Mouse (Mus musculus) brain, embryonic 18.5 days (tissue): ENCODE data around the gene Acbd5.
"Not testable (repeated sequence)": the region's sequence is repeated elsewhere in the genome, so short reads cannot be mapped to it uniquely, and the experiment has no call there.

ENCODE experiments used
- DNase-seq: peaks from one replicate; pipeline ENCODE4 v3.0.0-alpha.2; 2012; ENCODE audit warnings: low read depth, low spot score

Gene Acbd5

DNA sequence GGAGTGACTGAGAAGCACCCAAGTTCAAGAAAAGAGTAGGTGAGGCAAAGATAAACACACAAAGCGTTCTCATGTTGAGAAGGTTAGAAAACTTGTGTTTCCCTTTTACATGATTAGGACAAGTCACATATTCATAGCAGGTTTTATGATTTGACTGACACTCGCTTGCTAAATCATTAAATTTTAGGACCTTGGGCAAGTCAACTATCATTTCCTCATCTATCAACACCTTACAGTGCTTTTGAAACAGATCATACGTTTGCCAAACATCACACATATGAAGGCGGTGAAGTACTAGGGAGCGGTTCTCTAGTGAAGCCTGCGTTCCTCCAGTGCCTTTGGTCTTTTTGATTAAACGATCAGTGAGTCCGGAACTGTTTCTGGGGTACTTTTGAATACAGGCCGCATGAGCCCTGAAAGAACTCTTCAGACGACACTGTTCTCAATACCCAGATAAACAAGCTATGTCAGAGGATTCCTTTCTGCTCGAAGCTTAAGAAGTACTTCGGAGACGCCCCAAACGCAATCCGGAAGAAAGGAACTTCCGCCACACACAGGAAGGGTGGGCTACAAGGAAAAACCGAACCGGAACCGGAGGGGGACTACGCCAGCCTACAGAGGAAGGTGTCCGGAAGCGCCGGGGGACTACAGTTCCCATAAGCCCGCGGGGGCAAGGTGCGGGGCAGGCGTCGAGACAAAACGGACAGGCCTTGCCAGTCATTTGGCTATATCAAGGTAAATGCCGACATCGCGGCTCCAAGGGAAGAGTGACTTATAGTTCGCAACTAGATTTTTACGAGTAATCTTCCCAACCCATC lies at the start of gene Acbd5:
TSS of gene Acbd5 (plus strand) at position 616 of the 818 bp plus-strand sequence.
- peak; percentile 95 for DNase-seq

DNA sequence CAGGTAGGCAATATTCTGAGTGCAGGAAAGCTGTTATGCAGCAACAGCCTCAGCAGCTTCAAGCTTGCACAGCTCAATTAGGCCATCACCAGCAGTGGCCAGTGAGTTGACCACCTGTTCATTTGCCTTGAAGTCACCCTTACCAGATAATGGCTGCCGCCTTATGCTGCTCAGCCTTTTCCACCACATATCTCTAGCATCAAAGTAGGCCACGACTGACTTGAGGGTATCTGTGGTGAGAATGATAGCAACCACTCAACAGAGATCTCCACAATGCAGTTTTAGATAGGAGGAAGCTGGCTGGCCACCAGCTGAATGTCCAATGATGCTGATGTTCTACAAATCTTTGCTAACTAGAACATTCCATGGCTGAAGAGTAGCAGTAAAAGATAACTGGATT lies 48.8 kb upstream of the Acbd5 start:
- DNase-seq: no peak

DNA sequence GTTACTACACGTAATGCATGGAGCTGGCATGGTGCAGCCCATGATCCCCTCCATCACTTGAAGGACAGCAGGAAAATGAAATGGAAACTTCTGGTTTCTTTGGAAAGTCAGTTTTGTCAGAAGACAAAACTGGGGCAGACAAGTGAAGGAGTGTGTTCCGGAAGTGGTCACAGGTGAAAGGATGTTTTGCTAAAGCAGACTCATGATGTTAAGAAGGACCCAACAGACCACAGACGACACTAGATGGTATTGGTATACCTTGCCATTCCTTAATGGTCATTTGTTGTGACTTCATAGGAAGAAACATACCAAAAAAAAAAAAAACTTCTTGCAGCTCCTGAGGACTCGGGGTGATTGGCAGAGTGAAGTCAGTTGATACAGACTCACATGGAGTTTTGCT lies 46.6 kb upstream of the Acbd5 start:
- no peak for DNase-seq

DNA sequence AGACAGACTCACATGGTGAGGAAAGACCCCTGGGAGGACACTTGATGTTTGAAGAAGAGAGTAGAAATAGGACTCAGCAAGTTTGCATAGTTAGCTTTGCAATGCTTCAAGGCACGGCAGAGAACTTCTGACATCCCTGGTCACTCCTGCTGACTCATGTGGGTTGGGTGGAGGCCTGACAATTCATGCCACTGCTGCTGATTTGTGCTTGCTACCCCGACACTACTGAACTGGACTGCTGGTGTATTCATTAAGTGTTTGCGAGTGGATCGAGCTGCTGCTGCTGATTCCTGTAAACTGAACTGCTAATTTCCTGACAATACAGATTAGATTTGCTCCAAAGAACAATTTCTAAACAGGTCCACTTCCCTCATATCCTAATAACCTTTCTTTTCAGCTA lies 46.2 kb upstream of the Acbd5 start:
- no peak for DNase-seq

DNA sequence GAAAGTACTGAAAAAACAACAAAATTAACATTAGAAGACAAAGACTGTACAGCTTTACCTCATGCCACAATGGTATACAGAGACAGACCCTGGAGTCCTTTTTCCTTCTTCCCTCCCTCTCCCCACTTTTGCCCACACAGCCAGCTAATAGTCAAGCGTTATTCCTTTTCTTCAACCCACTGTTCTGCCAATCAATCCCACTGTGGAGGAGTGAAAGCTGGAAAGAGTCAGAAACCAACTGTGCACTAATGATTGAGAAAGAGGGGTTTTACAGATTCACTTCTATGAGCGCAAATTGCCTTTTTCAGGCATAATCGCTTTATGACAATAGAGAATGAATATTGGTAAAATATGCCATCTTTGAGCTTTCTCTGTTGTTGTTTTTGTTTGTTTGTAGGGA lies 44.9 kb upstream of the Acbd5 start:
- no peak for DNase-seq

DNA sequence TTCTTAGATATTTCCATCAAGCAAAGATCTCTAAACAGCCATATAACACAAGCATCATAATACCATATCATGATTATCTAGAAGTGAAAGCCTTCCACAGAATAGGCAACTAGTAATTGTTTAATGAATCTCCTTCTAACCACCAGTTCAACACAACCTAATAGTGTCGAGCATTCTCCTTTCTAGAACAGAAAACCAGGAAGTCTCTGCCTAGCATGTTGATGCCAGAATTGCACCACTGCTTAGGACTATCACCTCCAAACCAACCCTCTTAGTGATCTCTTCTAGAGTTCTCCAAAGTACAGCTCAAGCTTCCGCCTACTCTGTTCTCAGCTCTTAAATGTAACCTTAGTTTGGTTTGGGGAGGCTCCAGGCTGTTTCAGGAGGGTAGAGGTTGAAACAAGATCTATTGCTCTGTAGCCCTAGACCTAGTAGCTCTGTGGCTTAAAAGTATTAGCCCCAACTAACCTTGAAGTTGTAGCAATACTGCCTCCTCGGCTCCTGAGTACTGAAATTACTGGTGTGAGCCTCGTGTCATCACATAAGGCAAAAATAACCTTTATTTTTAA lies 44.2 kb upstream of the Acbd5 start:
- no peak for DNase-seq

DNA sequence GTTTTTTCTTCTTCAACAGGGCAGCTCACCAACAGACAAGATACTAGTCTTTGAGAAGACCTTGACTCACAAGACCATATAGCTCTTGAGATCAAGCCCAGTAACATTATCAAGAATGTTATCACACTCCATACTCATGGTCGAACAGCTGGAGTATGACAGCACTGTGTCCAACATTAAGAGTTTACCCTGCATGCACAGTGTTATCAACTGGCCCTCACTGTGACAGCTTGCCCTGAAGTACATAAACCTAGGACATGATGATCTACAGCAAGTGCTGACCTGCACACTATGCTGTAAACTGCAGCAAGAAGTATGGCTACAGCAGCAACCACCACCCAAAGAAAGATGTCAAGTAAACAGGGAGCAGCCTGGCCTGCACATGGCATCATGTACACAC lies 41.6 kb upstream of the Acbd5 start:
- no peak for DNase-seq

DNA sequence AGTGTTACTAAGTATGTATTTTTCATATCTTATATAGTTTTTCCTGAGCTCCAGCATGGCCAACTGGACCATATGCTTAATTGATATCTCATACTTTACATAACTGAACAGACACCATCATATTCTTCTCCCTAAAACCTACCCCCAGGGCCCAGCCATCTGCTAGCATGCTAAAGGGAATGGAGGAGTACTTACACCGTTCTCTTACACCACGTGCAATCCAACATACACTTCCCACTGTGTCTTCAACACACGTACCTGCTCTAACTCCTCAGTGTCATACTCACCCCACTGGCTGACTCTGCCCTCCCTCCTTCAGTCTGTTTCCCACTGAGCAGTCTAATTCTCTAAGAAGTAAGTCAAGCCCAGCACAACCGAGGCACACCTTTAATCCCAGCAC lies 39.1 kb upstream of the Acbd5 start:
- no peak for DNase-seq

DNA sequence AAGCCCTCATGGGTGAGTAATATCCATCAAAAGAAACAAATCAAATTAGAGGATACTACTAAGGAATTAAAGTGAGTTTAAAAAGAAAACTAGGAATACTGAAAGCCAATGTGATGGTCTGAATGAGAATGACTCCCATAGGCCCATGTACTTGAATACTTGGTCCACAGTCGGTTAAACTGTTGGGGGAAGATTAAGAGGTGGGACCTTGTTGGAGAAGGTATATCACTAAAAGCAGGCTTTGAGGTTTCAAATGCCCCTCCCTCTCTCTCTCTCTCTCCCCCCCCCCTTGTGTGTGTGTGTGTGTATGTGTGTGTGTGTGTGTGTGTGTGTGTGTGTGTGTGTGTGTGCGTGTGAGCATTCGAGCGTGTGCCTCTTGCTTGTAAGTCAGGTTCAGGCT lies 37.3 kb upstream of the Acbd5 start:
- no peak for DNase-seq

DNA sequence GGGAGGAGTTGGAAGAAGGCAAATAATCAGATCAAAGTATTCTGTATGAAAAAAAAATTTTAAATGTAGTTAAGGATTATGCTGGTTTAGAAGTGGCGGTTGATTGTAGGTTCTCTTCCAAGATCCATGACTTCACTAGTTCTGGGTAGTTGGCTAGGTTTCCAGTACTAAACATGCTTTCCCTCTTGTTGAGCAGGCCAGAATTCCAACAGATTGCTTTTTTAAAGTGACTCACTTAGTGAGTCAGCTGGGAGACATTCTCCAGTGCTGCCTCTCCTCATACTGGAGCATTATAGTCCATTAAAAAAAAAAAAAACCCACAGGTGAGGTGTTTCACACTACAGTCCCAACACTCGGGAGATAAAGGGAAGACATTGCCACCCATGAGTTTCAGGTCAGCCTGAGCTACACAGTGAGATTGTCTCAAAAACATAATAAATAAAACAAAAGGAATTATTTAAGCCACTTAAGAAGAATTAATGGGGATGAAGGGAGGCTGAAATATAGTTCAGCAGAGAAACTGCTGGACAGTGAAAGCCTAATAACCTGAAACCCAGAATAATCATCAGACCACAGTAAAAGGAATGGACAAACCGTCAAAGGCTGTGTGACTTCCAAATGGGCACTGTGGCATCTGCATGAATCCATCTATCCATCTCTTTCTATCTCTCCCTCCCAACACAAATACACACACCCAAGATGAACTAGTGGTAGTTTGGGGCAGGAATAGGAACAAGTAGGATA lies 33.1 kb upstream of the Acbd5 start:
- no peak for DNase-seq

DNA sequence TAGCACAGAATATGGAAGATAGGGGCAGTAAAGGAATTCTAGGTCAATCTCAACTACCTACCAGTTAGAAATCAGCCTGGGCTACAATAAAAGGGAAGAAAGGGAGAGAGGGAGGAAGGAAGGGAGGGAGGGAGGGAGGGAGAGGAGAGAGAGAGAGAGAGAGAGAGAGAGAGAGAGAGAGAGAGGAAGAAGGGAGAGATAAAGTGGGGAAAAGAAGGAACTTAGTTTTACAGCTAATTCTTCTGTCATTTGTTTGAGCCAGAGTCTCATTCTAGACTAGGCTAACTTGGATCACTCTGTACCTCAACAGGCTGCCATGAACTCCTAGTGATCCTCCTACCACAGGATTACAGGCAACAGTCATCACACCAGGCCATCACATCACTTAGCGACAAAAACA lies 32.5 kb upstream of the Acbd5 start:
- DNase-seq: no peak

DNA sequence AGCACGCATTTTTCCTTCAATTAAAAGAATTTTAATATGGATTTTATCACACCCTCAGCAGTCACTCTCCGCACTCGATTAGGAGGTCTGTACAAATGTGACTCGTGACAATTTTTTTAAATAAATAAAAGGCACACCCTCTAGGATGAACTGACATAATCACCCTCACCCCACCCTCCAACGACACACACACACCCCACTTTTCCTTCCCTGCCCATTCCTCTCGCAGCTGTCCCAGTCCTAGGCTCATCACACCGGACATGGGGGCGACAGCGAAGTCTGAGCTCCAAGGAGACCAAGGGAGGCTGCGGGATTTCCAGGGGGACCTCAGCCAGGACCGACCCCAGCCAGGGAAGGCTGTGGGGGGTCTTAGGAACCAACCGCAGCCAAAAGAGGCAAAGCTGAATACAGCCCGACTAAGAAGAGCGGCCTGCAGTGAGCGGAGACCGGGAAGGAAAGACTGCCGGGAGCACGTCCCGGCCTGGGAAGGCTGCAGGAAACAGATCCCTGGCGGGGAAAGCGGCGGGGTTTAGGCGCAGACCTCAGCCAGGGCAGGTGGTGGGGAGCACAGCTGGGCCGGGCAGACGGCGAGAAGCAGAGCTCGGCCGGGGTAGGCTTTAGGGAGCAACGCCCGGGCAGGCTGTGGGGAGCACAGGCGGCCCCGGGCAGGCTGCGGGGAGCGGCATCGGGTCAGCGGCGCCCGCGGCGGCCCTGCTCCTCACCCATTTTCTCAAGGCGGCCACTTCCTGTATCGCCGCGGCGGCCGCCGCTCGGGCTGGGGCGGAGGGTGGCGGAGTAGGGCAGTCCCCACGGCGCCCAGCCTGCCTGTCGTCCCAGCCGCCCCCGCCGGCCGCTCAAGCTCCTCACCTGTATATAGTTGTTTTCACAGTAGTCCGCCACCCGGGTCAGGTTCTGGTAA lies 28.6 kb upstream of the Acbd5 start:
- peak; percentile 8 for DNase-seq

DNA sequence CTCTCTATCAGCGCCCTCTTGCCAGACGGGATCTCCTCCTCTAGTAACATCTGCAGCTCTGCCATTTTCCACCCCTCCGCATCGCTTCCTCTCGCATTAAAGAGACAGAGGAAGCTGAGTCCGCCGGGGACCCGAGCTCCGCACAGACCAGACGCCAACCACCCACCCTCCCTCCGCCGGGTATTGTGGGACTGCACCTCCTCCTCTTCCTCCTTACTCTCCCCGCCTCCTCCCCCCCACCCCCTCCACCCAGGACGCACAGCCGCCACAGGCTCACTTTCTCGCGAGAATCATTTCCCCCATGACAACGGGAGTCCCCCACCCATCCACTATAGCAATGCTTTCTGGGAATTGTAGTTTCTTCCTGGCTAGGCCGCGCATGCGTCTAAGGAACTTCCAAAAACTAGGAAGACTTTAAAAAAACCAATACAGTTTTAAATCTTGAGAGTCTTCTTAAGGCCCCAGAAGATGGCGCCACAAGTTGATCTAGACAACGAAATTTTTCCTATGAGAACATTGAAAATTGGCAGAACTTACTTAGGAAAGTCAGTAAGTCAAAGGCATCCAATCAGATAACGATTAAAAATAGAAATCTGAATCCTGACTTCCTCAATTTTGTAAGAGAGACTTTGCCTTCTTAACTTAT lies 27.8 kb upstream of the Acbd5 start, which contains the start of gene Abi1:
TSS of gene Abi1 (minus strand) at position 241 of the 646 bp plus-strand sequence.
- DNase-seq: peak; percentile 96

DNA sequence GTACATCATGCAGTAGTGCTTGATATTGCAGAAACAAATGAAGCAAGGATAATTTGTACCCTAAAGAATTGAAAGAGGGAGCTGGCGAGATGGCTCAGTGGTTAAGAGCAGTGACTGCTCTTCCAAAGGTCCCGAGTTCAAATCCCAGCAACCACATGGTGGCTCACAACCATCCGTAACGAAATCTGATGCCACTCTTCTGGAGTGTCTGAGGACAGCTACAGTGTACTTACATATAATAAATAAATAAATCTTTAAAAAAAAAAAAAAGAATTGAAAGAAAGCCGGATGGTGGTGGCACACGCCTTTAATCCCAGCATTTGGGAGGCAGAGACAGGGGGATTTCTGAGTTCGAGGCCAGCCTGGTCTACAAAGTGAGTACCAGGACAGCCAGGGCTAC lies 27.3 kb upstream of the Acbd5 start:
- DNase-seq: not testable (repeated sequence)

DNA sequence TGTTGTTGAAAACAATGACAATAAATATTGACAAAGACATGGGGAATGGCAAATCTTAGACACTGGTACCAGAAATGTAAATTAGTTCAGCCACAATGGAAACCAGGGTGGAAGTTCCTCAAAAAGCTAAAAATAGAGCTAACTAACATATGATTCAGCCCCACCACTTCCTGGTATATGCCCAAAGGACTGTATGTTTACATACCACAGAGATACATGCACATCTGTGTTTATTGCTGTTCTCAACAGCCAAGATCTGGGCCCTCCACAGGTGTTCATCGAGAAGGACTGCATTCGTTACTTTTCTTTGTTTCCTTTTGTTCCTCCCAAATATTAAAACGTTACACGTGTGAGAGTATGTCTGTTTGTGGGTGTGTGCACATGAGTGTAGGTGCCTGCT lies 26.5 kb upstream of the Acbd5 start:
- DNase-seq: no peak

DNA sequence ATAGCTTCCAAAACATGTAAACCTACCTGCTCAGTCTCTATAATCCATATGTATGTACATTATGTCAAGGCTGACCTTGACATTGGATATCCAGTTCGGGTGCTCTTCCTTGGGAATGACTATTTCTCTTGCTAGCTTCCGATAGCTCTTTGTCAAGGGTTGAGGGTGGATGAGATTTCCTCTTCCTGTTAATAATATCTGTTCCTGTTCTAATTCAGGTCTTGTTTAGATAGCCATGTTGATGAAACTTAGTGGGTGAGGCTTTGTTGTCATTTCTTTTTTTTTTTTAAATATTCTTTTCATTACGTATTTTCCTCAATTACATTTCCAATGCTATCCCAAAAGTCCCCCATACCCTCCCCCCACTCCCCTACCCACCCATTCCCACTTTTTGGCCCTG lies 25.8 kb upstream of the Acbd5 start:
- DNase-seq: no peak

DNA sequence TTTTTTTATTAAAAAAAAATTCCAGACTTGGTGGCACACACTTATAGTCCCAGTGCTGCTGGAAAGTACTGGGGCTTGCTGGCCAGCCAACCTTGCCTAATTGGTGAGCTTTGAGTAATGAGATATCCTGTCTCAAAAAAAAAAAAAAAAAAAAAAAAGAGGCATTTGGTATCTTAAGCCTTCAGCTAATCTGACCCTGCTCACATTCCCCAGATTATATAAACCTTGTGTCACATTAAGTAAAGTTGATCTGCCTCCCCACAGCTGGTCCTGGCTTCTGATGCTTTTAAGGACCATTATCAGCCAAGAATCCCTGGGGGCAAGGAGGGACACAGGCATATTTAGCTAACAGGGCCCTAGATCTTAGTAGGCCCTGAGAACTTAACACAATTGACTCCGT lies 22.3 kb upstream of the Acbd5 start:
- no peak for DNase-seq

DNA sequence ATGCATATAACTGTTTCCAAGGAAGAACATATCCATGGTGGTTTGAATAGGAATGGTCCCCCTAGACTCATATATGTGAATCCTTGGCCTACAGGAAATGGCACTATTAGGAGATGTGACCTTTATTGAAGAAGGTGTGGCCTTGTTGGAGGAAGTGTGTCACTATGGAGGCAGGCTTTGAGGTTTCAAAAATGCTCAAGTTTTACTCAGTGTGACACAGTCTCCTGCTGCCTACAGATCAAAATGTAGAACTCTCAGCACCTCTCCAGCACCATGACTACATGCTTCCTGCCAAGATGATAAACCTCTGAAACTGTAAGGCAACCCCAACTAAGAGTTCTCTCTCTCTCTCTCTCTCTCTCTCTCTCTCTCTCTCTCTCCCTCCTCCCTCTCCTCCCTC lies 20.0 kb upstream of the Acbd5 start:
- DNase-seq: no peak

DNA sequence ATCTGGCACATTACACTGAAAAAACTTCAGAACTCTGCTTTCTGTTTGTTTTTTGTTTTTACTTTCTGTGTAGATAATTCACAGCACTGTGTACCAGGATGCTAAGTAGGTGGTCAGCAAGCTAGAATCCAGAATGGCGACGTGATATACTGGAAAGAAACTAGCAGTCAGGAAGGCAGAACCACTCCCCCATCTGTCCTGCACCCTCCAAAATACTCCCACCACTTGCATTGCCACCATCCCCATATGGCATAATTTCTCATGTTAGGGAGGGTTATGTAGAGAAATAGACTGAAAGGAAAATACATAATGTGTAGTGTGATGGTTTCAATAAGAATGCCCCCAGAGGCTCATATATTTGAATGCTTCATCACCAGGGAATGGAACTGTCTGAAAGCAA lies 16.1 kb upstream of the Acbd5 start:
- DNase-seq: no peak

DNA sequence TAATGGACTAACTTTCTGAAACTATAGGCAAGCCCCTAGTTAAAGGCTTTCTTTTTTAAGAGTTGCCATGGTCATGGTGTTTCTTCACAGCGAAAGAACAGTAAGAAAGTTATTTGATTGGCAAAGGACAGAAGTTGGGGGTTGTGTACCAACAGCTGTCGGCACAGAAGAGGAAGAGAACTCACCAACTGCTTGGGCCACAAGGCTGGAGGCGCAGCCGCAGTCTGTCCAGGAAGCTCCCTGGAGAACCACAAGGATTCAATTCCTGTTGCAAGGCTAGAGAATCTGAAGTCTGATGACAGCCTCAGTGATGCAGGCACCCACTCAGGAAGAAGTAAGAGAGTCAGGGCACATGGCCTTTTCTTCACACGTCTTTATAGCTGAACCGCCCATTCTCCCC lies 15.4 kb upstream of the Acbd5 start:
- no peak for DNase-seq

DNA sequence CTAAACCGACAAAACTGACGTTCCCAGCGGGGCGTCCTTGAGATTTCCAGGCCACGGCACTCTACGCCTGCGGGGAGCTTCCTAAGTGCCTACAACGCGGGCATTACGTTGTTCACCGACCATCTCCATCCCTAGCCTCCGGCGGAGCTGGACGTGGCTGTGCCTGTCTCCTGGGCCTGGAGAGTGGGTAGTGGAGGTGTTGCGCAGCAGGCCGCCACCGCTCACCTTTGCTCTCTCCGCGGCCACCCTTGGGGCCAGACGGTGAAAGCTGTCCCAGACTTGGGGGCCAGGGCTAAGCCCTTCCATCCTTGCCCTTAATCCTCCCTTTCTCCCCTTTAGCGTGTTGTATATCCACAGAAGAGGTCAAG lies 387 bp downstream of the Acbd5 start:
- DNase-seq: peak; percentile 14
